Mouse (Mus musculus): ENCODE data around the gene Vps4a. TPM values are rescaled to one million over a fixed set of nuclear protein-coding genes. Genes with fewer than 3 reads are reported as not detected.

The Vps4a gene
- polyA plus RNA-seq, 1 experiment from 2014 or later = 88.3 TPM

DNA sequence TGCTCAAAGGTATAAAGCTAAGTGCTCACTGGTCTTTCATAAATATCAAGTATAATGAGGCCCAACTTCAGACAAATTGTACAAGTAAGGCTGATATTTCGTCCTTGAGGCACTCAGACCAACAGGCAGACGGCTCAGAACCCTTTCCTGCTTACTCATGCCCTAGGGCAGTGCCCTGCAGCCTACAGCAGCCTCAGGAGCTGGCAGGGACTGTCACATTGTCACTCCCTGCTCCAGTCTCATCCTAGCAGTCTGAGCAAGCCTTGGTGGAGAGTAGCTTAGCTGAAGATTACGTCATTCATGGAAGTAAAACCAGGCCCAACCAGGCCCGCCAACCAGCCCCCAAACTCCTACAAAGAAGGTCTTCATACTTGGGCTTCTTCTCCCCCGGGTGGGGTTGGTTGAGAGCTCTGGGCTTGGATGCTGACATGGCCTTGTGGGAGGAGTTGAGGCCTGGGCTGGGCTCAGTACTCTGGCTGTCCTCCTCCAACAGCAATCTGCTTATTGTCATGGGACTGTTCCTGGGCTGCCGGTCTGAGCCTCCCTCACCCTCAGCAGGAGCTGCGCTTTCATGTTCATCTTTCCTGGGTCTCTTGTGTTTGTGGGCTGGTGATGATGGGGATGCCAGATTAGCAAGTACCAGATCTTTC is 45.3 kb downstream of the Vps4a start:
- no peak overlapping the region for H3K27ac ChIP-seq (replicated peaks; ENCODE audit: low read depth, low read length)
- no peak for DNase-seq (ENCODE audit: low spot score)
- no peaks in the 10 kb centered on the region for H3K9me3 ChIP-seq (replicated peaks; ENCODE audit: control insufficient read depth, low read length)
- no peak overlapping the region for H3K4me2 ChIP-seq (ENCODE audit: low read depth, low read length)
- H3K9ac ChIP-seq (replicated peaks; ENCODE audit: low read length) = no peak overlapping the region
- no peak; the same call in 1 of the 2 replicates for ATAC-seq (replicated peaks; ENCODE audit: insufficient number of reproducible peaks, low FRiP score, low TSS enrichment, low read depth)
- no peaks in the 10 kb centered on the region for H3K27me3 ChIP-seq (ENCODE audit: control insufficient read depth, insufficient read depth, low read length)
- WGBS = 88% methylated on average over 7 of the region's 7 CpGs
- no peak overlapping the region for H3K4me3 ChIP-seq (ENCODE audit: low read depth, low read length)
- peaks cover 13% of the 10 kb centered on the region for H3K36me3 ChIP-seq (replicated peaks; ENCODE audit: control insufficient read depth, insufficient read depth, low read depth, low read length)
- H3K4me1 ChIP-seq (ENCODE audit: control insufficient read depth, insufficient read depth, low read length) = no peaks in the 10 kb centered on the region

DNA sequence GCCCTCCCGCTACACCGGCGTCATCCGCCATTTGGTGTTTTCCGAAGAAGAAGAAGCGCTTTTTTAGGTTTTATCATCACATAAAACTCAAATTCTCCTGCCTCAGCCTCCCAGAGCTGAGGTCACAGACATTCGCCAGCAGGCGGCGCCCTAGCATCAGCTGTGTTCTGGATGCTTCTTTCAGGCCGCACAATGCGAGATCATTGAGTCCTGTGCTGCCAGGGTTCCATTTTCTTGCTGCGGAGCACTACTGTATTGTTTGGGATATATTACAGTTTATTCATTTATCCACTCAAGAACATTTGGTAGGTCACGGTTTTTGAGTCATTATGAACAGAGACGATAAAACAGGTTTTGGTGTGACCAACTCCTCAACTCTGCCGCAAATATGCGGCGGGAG is 54.3 kb downstream of the Vps4a start:
- no peak for ATAC-seq (replicated peaks; ENCODE audit: insufficient number of reproducible peaks, low FRiP score, low TSS enrichment, low read depth)
- no peak overlapping the region for H3K4me2 ChIP-seq (ENCODE audit: low read depth, low read length)
- H3K27ac ChIP-seq (replicated peaks; ENCODE audit: low read depth, low read length) = no peak overlapping the region
- H3K9me3 ChIP-seq (replicated peaks; ENCODE audit: control insufficient read depth, low read length) = no peaks in the 10 kb centered on the region
- no peak for DNase-seq (ENCODE audit: low spot score)
- no peak overlapping the region for H3K4me3 ChIP-seq (ENCODE audit: low read depth, low read length)
- H3K9ac ChIP-seq (replicated peaks; ENCODE audit: low read length) = no peak overlapping the region
- 96% methylated on average over 17 of the region's 17 CpGs for WGBS
- no peaks in the 10 kb centered on the region for H3K4me1 ChIP-seq (ENCODE audit: control insufficient read depth, insufficient read depth, low read length)
- no peaks in the 10 kb centered on the region for H3K27me3 ChIP-seq (ENCODE audit: control insufficient read depth, insufficient read depth, low read length)
- peaks cover 9% of the 10 kb centered on the region for H3K36me3 ChIP-seq (replicated peaks; ENCODE audit: control insufficient read depth, insufficient read depth, low read depth, low read length)

DNA sequence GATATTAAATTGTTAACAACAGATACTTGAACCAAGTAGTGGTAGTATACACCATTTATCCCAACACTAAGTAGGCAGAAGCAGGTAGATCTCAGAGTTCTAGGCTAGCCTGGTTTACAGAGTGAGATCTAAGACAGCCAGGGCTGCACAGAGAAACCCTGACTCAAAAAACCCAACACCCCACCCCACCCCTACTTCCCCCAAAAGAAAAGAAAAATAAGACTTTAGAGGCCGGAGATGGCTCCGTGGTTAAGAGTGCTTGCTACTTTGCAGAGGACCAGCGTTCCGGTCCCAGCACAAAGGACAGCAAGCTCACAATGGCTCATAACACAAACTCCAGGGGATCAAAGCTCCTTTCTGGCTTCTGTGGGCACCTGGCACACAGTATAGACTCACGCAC is 55.0 kb downstream of the Vps4a start:
- DNase-seq (ENCODE audit: low spot score) (no peak), ATAC-seq (replicated peaks; ENCODE audit: insufficient number of reproducible peaks, low FRiP score, low TSS enrichment, low read depth) (no peak)
- Histone ChIP-seq H3K27ac (replicated peaks; ENCODE audit: low read depth, low read length) (no peak overlapping the region), H3K4me2 (ENCODE audit: low read depth, low read length) (no peak overlapping the region), H3K4me1 (ENCODE audit: control insufficient read depth, insufficient read depth, low read length) (no peaks in the 10 kb centered on the region), H3K36me3 (replicated peaks; ENCODE audit: control insufficient read depth, insufficient read depth, low read depth, low read length) (peaks cover 9% of the 10 kb centered on the region), H3K27me3 (ENCODE audit: control insufficient read depth, insufficient read depth, low read length) (no peaks in the 10 kb centered on the region), H3K9ac (replicated peaks; ENCODE audit: low read length) (no peak overlapping the region), H3K9me3 (replicated peaks; ENCODE audit: control insufficient read depth, low read length) (no peaks in the 10 kb centered on the region), H3K4me3 (ENCODE audit: low read depth, low read length) (no peak overlapping the region)
- over 99% methylated on average over 5 of the region's 5 CpGs for WGBS

DNA sequence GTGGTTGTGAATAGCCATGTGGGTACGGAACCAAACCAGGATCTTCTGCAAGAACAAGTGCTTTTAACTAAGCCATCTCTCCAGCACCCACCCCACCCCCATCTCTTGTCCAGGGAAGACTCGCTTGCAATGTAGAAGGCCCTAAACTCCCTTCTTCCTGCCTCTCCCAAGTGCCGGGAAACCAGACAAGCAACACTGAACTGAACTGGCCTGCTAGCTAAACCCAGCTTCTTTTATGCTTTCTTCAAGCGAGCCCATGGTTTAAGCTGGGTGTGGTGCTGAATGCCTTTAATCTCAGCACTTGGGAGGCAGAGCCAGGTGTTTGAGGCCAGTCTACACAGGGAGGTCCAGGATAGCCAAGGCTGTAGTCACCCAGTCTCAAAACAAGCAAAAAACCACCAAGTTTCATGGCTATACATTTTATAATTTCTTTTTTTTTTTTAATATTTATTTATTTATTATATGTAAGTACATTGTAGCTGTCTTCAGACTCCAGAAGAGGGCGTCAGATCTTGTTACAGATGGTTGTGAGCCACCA is 57.6 kb downstream of the Vps4a start:
- no peak overlapping the region for H3K27ac ChIP-seq (replicated peaks; ENCODE audit: low read depth, low read length)
- no peak overlapping the region for H3K4me3 ChIP-seq (ENCODE audit: low read depth, low read length)
- 95% methylated on average over 5 of the region's 5 CpGs for WGBS
- peaks cover 9% of the 10 kb centered on the region for H3K36me3 ChIP-seq (replicated peaks; ENCODE audit: control insufficient read depth, insufficient read depth, low read depth, low read length)
- no peak overlapping the region for H3K4me2 ChIP-seq (ENCODE audit: low read depth, low read length)
- no peak overlapping the region for H3K9ac ChIP-seq (replicated peaks; ENCODE audit: low read length)
- H3K27me3 ChIP-seq (ENCODE audit: control insufficient read depth, insufficient read depth, low read length) = no peaks in the 10 kb centered on the region
- no peaks in the 10 kb centered on the region for H3K9me3 ChIP-seq (replicated peaks; ENCODE audit: control insufficient read depth, low read length)
- H3K4me1 ChIP-seq (ENCODE audit: control insufficient read depth, insufficient read depth, low read length) = no peaks in the 10 kb centered on the region
- ATAC-seq (replicated peaks; ENCODE audit: insufficient number of reproducible peaks, low FRiP score, low TSS enrichment, low read depth) = no peak
- DNase-seq (ENCODE audit: low spot score) = no peak

DNA sequence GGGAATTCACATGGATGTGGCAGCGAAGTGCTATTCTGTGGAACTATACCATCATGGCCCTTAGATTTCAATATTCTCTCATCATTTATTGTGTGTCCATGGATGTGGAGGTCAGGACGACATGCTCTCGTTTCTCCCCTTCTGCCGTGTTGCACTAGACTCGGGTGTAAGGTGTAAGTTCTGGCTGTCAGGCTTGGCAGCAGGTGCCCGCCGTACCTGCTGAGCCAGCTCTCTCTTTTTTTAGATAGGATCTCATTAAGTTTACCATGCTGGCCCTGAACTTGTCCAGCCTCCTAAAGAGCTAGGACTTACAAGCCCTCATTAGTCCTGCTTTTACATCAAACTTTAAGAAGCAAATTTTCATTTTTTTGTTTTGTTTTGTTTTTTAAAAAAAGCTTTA is 59.5 kb downstream of the Vps4a start:
- Histone ChIP-seq H3K36me3 (replicated peaks; ENCODE audit: control insufficient read depth, insufficient read depth, low read depth, low read length) (peaks cover 5% of the 10 kb centered on the region), H3K27ac (replicated peaks; ENCODE audit: low read depth, low read length) (no peak overlapping the region), H3K9me3 (replicated peaks; ENCODE audit: control insufficient read depth, low read length) (no peaks in the 10 kb centered on the region), H3K4me3 (ENCODE audit: low read depth, low read length) (no peak overlapping the region), H3K9ac (replicated peaks; ENCODE audit: low read length) (no peak overlapping the region), H3K4me1 (ENCODE audit: control insufficient read depth, insufficient read depth, low read length) (no peaks in the 10 kb centered on the region), H3K27me3 (ENCODE audit: control insufficient read depth, insufficient read depth, low read length) (no peaks in the 10 kb centered on the region), H3K4me2 (ENCODE audit: low read depth, low read length) (no peak overlapping the region)
- no peak for DNase-seq (ENCODE audit: low spot score)
- WGBS = 93% methylated on average over 7 of the region's 7 CpGs
- ATAC-seq (replicated peaks; ENCODE audit: insufficient number of reproducible peaks, low FRiP score, low TSS enrichment, low read depth) = no peak

Other genes starting within 250 kb of the Vps4a start
- gene Has3, start 161.0 kb upstream of the Vps4a start, polyA plus RNA-seq (2014; fragmentation: Nextera tagmentation; extraction: Ambion mirVana) = 0.18 and 0.31 TPM in 2 replicates
- 90.3 and 93.0 TPM in 2 replicates for gene Utp4, start 137.6 kb upstream of the Vps4a start, polyA plus RNA-seq (2014; fragmentation: Nextera tagmentation; extraction: Ambion mirVana)
- 7.4 TPM in 2 replicates for gene Sntb2, start 95.5 kb upstream of the Vps4a start, polyA plus RNA-seq (2014; fragmentation: Nextera tagmentation; extraction: Ambion mirVana)
- gene Pdf, start 17.4 kb downstream of the Vps4a start, polyA plus RNA-seq (2014; fragmentation: Nextera tagmentation; extraction: Ambion mirVana) = 44.8 and 48.3 TPM in 2 replicates
- gene Cog8, start 25.5 kb downstream of the Vps4a start, polyA plus RNA-seq (2014; fragmentation: Nextera tagmentation; extraction: Ambion mirVana) = 42.0 and 44.9 TPM in 2 replicates
- gene Nip7, start 25.7 kb downstream of the Vps4a start, polyA plus RNA-seq (2014; fragmentation: Nextera tagmentation; extraction: Ambion mirVana) = 113 and 114 TPM in 2 replicates
- not detected in 2 replicates for gene Tmed6, start 34.4 kb downstream of the Vps4a start, polyA plus RNA-seq (2014; fragmentation: Nextera tagmentation; extraction: Ambion mirVana)
- gene Terf2, start 65.3 kb downstream of the Vps4a start, polyA plus RNA-seq (2014; fragmentation: Nextera tagmentation; extraction: Ambion mirVana) = 16.1 and 16.5 TPM in 2 replicates
- gene Cyb5b, start 119.4 kb downstream of the Vps4a start, polyA plus RNA-seq (2014; fragmentation: Nextera tagmentation; extraction: Ambion mirVana) = 137 and 145 TPM in 2 replicates